Mouse (Mus musculus) lung, adult 18-20 months (tissue): ENCODE data around the gene Hdac10.

Experiments
- DNase-seq, 2 experiments: peaks; one replicate each; pipeline ENCODE4 v3.0.0; 2022; ENCODE audit warnings: mixed read lengths in 2 of 2

Gene Hdac10

GRCm38 (mm10) chr15:89147895-89148294, 19.4 kb upstream of the Hdac10 start:
- no peak for DNase-seq

DNA sequence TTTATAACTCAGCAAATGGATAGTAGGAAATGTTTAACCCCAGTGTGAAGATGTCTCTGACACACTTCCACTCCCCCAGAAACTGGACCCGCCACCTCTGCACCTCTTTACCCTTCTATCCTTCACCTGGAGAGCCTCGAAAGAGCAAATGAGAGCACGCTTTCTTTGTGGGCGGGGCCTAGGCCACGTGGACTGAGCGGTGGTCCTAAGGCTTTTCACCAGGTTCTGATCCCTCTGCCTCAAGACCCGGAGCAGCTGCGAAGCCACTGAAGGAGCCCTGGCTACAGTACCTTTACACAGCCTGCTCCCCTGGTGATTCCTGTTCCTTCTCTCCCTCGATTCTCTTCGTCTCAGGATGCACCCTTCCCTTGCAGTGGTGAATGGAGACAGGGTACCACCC, 19.0 kb upstream of the Hdac10 start:
- DNase-seq: no peak

DNA sequence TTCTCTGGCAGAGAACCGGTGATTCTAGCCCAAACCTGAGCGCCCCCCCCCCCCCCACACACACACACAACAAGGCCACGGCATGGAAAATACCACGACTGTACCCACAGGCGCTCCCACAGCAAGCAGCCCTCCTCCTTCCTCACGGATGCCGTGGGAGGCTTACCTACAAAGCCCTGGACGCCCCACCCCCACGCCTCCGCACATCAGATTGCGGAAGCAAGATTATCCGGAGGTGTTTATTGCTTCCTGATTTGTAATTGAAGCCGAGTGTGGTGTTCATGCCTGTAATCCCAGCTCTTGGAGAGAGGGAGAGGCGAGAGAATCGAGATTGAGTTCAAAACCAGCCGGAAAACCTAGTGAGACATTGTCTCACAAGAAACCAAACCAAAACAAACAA, 18.5 kb upstream of the Hdac10 start:
- DNase-seq: peak; percentile 60 to 64

- peak; percentile 73 to 77 for DNase-seq
Measured at GRCm38 (mm10) chr15:89146537-89146936, 18.0 kb upstream of the Hdac10 start.

DNA sequence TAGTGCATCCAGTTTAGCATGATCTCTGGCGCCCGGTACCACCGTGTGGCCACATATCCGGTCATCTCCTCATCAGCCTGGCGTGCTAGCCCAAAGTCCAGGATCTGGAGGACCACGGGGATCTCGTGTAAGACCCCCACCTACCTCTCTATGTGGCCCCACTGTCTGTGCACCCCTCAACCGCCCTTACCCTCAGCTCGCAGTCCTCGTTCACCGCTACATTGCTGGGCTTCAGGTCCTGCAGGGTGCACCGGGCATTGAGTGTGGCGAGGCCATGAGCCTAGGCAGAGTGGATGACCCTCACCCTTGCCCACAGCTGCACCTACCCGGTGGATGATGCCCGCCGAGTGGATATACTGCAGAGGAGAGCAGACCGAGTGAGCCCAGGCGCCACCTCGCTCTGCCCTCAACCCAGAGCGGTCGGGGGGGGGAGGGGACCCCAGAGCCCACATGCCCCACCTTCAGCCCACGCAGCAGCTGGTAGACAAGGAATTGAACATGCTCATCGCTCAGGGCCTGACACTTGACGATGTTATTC, 17.4 kb upstream of the Hdac10 start:
- no peak for DNase-seq

GRCm38 (mm10) chr15:89144965-89145364, 16.5 kb upstream of the Hdac10 start:
- DNase-seq: no peak

GRCm38 (mm10) chr15:89143134-89143533, 14.6 kb upstream of the Hdac10 start:
- DNase-seq: no peak

- DNase-seq: no peak
Measured at GRCm38 (mm10) chr15:89141905-89142304, 13.4 kb upstream of the Hdac10 start.

DNA sequence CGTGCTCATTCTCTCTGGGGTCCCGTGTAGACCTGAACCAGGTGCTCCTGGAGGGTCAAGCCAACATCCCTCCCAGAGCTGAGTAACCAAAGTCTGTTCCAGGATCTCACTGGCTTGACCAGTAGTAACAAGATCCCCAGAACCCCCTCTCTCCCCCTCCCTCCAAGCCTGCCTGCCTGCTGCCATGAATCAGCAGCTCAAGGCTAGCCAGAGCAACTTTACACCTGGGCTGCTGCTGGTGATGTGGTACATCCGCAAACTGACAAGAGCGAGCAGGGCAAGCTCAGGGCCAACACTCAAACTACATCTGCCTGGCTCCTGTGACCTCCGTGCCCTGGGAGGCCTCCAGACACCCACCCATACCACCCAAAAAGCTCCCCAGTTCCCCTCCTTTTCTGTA, 12.9 kb upstream of the Hdac10 start:
- DNase-seq: no peak

- peak; percentile 80 to 86 for DNase-seq
Measured at GRCm38 (mm10) chr15:89140659-89141252, 12.3 kb upstream of the Hdac10 start, which contains the start of gene Mapk12. TSS of gene Mapk12 (minus strand) at chr15:89140703.

GRCm38 (mm10) chr15:89140048-89140658, 11.7 kb upstream of the Hdac10 start:
- peak; percentile 83 to 85 for DNase-seq

GRCm38 (mm10) chr15:89138531-89138930, 10.0 kb upstream of the Hdac10 start:
- DNase-seq: no peak

- DNase-seq: no peak
Measured at GRCm38 (mm10) chr15:89138046-89138405, 9.5 kb upstream of the Hdac10 start.

DNA sequence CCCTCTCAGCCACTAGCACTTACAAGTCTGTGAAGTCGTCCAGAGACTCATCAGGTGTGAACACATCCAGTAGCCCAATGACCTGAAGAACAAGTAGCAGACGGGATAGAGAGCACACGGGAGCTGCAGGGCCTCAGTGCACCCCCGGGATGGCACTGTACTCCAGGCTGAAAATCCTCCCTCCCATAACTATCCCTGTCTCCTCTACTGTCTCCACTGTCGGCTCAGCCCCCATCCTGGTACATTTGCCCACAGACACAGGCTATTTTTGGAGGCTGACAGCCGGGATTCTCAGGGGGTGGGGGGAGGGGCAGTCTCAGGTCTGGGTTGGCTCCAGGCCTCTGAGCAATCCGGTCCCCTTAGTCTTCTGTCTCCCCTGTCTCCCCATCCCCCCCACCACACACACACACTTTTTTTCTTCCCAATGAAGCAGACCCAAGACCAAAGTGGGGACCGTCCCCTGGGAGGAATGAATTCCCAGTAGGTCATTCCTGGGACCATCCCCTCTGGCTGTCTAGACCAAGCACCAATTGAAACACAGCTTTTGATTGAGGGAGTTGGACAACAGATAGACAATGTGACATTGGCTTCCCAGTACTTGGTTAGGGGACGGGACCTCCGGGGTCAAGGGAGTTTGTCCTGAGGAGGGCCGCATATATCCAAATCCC, 9.0 kb upstream of the Hdac10 start:
- DNase-seq: no peak

DNA sequence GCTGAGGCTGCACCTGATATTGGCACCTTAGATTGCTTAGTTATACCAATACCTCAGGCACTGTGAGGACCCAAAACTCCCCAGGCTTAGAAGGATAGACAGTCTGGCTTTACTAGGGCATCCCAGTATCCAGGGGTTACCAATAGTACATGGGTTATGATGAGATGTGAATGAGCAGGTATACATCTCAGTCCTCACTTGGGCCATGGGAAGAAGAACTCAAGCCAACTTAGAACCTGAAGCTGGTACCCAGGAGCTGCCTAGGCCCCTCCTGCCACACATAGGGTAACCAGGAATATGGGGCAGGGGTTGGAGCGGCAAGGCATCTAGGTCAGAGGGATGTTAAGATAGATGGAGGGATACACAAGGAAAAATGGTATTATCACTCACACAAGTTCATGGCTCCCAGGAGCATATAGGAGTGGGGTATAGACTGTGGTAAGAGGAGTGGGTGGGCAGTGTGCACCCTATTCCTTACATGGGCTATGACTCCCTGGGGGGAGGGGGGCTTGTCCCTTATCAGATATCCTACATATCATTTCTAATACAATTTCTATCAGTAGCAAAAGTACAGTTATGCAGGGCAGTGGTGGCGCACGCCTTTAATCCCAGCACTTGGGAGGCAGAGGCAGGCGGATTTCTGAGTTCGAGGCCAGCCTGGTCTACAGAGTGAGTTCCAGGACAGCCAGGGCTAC, 8.1 kb upstream of the Hdac10 start:
- DNase-seq: no peak

GRCm38 (mm10) chr15:89131316-89131715, 2.8 kb upstream of the Hdac10 start:
- peak in 1 of 2 experiments; percentile 58 for DNase-seq

- DNase-seq: no peak
Measured at GRCm38 (mm10) chr15:89130245-89130644, 1.7 kb upstream of the Hdac10 start.

GRCm38 (mm10) chr15:89127364-89127940, 1.0 kb downstream of the Hdac10 start:
- no peak for DNase-seq

DNA sequence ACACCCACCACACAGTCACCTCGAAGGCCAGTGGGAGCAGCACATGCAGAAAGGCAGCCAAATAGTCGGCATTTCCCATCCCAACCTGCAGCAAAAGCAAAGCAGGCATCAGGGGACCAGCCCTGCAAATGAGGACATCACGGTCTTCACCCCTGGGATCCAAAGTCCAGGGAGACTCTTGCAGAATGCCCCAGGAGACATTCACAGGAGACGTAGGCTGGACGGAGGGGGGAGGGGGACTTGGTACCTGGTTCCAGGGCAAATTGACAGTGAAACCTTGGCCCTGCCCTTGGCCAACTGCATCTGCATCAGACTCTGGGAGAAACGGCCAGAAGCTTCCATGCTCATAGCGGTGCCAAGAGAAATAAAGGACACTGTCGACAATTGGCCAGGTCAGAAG, 1.9 kb downstream of the Hdac10 start:
- no peak for DNase-seq

DNA sequence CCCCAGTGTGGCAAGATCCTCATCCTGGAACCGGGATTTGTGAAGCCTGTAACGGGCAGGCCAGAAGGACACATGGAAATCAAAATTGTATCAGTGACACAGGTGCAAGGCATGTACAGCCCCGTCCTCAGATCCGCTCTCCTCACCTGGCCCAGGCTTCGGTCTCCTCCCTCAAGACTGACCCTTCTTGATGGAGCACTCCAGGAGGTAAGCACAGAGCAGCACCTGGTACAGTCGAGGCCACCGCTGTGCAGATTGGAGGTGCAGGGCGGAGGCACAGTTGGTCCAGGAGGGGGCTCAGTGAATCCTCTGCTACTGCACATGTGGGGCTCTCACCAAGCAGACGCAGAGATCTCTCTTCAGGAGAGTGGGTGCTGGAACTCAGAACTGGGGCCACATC, 3.1 kb downstream of the Hdac10 start:
- DNase-seq: no peak

- DNase-seq: no peak
Measured at GRCm38 (mm10) chr15:89124312-89124711, 4.2 kb downstream of the Hdac10 start.

- no peak for DNase-seq
Measured at GRCm38 (mm10) chr15:89123595-89123994, 4.9 kb downstream of the Hdac10 start.
